Mouse (Mus musculus): ENCODE measurements around the gene Xpnpep1.

Gene Xpnpep1

DNA sequence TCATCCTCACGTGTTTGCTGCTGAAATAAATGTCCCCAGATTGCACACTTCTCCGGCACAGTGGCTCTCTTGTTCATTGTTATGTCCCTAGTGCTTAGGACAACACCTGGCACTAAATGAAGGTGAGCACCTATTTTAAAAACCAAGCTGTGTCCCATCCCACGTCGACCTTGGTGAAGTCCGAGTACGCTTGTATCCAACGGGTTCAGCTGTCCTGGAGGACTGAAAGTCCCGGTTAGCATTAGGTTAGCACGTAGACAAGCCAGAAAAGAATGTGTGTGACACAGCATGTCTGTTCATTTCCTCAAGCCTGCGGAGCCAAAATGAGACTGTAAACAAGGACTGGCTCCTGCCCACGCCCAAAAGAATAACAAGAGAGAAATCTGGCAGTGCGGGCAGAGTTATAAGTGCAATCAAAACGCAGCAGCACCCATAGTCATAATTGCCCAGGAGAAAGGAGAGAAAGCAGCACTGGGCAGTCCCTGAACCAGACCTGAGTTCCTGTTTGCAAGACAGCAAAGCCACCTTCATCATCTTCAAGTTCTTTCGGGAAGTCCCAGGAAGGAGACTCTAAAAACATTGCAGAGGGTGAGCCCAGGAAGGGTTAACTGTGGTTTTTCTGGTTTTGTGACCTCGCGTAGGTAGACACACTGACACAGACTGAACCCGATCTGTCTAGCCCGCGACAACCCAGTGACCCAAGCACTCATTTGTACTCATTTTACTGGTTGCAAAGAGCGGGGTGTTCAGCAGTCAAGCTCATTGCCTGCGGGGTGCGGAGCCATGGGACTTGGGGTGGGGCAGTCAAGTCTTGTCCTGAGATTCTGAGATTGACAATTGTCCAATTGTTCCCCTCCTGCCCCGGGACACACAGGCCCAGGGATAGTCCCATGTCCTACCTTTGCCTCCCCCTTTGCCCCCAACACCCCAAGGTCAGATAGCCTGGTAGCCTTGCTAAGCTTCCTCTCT lies at the start of gene Xpnpep1:
Gene Xpnpep1, minus strand, starts transcription at position 51 of the 969 bp plus-strand sequence.
- DNase-seq (ENCODE audit: low read depth): no peak

DNA sequence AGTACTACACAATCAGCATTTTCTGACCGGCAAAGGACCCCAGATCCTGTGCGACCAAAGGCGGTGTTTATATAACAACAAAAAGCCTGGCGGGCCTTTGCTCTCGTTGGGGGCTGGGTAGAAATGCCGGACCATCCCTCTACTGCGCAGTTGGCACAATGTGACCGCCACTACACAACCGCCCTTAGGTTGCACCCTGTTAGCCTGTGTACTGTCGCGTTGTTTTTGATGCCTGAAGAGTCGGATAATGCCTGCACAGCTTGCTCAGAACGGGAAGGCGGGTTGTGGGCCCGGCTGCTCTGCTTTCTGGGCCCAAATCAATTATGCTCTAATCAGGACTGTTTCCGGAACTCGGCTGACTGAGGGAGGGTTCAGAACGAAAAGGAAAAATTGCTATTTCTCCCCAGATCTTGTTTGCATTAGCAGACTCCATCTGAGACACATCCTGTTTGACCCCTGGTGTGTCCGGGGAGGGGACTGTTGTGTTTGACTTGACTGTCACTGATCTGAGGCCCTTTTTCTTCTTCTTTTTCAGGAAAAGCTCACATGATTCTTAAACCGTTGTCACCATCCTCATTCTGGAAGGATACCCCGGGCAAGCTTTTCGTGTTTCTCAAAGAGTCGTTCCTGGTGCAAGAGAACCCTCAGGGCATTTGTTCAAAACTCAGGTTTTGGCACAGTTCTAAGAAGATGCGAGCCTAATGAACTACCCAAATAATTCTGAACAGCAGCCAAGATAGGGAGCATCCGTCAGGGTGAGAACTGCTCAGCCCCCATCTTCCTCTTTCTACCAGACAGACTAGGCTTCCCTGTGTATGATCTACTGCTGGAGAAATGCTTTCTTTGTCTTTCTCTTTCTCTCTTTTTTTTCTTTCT lies 47.5 kb upstream of the Xpnpep1 start:
- DNase-seq (ENCODE audit: low read depth): no peak

DNA sequence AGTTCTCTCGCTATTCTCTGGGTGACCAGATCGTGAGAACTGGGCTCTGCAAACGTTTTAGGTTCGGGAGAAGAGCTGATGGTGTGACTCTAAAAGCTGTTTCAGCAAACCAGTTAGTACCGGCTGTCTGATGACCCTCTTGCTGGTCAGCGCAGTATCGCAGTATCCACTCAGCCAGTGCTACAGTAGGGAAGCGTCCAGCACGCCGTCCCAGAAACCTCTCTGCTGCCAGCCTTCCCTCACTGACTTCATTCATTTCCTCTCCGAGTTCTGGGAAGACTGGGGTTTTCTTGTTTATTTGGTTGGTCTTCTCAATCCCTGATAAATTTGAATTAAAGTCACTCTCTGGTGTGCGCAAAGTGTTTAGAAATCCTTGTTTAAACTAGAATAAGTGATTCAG lies 46.8 kb upstream of the Xpnpep1 start:
- DNase-seq (ENCODE audit: low read depth): no peak

DNA sequence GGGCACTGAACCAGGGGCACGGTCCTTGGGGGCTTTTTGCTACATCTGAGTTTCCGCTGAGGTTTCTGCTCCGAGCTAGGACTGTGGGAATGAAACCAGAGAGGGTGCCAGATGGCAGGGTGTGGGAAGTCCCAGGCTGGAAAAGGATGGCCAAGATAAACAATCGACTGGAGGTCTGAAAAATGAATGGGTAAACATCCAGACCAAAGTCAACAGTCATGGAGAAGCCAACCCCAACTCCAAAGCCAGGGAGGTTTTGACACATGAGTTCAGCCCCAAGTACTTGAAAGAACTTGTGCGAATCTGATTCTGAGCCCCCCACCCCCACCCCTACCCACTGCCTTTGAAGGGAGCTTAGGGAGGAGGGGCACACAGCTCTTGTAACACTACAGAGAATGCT lies 44.7 kb upstream of the Xpnpep1 start:
- peak; percentile 91 for DNase-seq (ENCODE audit: low read depth)

DNA sequence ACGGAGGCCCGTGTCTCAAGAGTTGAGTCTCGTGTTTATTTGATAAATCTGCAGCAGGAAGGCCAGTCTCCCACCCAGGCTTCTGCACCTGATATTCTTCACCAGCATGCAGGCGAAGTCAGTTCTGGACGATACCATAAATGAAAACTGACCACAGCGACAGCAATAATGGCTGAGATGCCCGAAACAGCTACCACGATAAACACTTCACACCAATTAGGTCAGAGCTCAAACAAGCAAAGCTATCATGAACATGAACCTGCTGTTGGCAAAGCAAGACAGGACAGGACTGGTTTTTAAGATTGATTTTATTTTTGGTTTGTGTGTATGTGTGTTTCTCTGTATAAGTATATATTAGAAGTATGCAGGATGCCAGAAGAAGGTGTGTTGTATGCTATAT lies 42.8 kb upstream of the Xpnpep1 start:
- DNase-seq (ENCODE audit: low read depth): no peak

DNA sequence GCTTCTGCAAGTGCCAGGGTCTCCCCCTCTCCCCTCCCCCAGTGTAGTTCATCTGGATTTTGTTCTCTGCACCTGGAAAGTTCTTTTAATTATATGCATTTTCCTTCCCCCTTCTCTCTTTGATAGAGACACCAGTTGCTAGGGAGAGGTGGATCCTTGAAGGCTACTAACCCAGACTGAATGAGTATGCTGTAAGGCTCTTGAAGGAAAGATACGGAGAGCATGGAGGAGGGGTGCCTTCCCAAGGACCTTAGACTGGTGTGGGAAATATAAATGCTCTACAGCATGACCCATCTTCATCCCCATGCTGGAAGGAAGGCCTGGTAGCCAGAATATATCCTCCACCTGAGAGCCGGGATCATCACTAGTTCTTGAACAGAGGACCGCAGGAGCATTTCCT lies 41.3 kb upstream of the Xpnpep1 start:
- no peak for DNase-seq (ENCODE audit: low read depth)

DNA sequence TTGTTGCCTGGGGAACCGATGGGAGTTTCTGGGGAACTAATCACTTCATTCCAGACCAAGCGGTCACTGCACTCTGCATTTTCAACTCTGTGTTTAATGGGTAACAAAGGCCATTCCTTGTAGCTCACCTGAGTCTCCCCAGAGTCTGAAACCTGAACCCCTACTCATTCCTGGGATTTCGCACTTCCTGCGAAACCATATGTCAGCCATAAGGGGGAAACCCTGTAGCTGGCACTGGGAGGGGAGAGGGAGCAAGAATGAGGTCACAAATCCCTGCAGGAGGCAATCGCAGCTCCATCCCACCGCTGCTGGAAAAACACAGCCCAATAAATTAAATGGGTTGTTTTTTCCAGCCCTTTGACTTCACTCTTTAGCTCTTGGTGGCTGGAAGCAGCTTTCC lies 40.9 kb upstream of the Xpnpep1 start:
- DNase-seq (ENCODE audit: low read depth): peak; percentile 37

DNA sequence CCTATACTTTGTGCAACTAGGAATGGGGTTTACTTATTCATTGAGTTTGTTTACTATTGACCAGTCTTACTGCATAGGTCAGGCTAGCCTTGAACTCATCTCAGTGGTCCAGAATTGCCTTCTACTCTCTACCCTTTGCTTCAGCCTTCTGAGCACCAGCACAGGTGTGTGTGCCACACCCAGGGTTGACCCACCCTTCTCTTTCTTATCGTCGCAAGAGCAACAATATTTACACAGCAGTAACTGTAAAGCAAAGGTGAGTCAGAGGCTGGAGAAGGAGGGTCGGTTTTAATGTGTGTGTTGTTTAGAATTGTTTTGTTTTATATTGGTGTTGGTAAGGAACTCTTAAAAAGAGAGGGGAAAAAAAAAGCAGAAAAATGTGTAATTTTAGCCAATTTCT lies 40.5 kb upstream of the Xpnpep1 start:
- DNase-seq (ENCODE audit: low read depth): no peak

DNA sequence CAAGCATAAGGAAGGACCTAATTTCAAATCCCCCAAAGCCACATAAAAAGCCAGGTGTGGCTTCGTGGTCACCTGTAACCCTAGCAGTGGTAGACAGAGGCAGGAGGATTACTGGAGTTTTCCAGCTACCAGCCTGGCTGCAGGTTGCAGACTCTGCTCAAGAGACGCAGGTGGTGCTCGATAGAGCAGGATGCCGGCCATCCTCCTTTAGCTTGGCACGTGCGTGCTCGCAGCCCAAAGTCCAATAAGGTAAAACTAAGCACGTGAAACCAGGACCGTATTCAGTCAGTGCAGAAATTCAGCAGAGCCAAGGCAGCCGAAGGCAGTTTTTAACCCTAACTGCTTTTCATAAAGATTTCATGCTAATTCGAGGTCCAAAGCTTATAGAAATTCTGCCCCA lies 40.0 kb upstream of the Xpnpep1 start:
- DNase-seq (ENCODE audit: low read depth): no peak

DNA sequence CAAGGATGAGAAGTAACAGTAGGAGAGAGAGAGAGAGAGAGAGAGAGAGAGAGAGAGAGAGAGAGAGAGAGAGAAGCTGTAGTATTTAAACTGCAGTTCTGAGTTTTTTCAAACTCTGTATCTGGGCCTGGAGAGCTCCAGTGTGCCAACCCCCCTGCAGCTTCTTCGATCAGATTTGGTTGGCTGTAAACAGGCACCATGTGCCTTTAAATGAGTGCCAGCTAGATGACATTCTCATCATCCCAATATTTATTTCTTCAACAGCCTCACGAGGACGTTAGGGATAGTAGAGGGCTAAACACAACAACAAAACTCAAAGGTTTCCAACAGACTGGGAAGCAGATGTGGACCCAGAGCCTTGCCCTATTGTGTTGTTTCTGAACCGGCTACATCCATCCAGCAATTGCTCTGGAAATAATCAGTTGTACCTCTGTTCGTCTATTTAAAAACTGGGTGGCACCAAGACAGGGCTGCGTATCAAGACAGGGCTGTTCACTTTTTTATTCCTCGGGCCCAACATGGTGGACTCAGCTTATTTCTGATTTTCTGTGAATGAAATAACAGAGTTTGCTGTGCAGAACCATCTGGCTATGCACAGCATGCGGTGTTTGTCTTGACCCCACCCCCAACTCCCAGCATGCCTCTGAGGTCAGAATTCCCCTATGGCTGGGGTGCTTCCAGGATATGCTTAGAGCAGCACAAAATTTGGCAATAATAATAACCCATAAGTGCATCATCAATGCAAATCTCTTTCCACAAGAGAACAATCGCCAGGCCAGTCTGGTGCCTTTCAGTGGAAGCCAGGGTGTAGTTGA lies 38.5 kb upstream of the Xpnpep1 start:
- no peak for DNase-seq (ENCODE audit: low read depth)

DNA sequence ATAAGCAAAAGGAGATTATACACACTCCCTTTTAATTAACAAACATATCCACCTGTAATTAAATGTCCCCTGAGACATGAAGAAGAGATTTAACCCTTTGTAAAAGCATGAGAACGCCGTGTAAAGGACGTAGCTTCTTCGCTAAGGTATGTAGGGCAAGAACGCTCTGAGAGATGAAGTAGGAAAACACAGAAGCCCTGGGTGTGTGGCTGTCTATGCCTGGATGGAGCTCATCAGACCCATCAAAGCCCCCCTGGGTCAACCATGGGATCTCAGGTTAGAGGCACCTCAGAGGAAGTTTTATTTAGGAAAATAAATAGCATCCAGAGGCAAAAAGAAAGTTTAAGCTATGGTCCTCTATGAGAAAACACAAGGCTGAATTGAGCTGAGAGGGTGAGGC lies 37.3 kb upstream of the Xpnpep1 start:
- no peak for DNase-seq (ENCODE audit: low read depth)

DNA sequence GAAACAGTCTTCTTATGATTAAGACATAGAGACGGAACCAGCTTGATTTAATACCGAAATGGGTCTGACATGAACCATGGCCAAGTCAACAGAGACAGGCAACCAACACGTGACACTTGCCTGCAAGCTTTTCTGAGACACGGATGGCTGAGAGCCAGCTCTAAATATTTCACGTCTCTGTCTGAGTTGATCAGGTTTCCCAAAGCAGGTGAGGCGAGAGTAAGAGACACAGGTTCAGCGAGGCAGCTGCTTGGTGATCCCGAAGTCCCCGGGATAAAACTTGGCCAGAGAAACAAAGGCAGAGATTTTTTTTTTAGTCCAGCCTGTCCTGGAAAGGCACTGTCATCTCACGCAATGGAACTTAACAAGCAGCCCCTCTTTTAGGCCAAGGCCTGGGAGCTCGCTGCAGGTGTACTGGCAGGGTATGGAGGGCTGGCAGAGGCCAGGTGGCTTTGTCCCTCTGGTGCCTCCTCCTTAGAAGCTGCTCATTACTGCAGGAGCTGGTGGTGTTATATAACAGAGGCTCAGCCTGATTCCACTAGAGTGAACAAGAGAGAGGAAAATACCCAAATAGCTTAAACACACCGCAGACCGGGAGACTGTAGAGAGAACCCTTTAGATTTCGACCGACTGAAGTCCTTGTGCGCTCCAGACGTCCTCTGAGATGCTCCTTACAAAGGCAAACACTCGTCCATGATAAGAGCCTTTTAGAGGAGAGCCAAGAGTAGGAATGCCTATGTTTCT lies 36.4 kb upstream of the Xpnpep1 start:
- no peak for DNase-seq (ENCODE audit: low read depth)

DNA sequence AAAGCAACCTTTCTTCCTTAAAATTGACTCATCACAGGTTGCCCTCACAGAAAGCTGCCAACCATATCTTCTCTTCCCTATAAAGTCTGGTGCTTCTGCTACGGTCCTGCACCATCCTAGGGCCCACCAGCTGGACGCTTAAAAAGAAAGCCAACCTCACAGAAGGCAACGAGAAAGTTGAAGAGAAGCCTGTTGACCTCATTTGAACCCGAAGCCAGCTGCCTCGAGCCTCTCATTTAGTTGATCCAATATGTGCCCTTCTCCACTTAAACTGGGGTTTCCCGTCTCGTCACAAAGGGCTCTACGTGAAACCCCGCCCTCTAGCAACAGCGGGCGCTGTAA lies 35.9 kb upstream of the Xpnpep1 start:
- DNase-seq (ENCODE audit: low read depth): no peak

DNA sequence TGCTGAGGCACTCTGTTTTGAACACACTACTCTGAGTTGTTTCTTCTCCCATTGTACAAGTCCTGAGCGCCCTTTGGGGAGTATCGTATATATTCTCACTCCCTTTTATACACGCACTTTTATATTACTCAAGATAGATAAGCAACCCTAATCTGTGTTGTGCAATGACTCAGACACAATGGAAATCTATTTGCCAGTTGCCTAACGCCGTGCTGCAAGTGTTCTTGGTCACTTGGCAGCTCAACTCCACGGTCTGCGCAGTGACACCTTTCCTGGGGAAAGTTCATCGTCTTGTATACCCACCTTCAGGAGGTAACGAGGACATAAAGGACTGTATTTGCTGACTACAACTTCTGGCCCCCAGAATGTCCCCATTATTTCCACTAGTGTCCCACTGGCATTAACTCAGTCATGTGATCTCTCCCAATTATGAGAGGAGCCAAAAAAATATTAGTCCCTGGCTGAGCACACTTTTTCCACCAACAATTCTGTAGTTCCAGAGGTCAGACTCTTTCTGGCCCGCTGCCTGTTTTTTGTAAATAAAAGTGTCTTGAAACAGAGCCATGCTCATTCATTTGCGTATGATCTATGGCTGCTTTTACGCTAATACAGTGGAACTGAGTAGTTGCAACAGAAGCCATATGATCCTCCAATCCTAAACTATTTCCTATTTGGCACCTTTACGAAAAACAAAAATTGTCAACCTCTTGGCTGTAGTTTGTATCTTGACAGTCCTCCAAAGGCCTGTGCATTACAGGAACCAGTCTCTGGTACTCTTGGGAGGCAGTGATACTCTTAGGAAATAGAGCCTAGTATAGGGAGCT lies 35.1 kb upstream of the Xpnpep1 start:
- no peak for DNase-seq (ENCODE audit: low read depth)

DNA sequence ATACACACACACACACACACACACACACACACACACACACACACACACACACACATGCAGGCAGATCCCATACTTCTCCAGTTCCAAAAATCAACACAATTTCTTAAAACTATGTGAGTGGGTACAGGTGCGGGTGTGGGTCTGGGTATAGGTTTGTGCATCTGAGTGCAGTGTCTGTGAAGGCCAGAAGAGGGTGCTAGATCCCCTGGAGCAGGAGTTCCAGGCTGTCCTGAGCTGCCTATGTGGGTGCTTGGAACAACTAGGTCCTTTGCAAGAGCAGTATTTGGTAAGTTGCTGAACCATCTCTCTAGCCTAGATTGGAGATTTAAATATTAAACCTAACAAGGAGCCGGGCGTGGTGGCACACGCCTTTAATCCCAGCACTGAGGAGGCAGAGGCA lies 33.5 kb upstream of the Xpnpep1 start:
- no peak for DNase-seq (ENCODE audit: low read depth)

DNA sequence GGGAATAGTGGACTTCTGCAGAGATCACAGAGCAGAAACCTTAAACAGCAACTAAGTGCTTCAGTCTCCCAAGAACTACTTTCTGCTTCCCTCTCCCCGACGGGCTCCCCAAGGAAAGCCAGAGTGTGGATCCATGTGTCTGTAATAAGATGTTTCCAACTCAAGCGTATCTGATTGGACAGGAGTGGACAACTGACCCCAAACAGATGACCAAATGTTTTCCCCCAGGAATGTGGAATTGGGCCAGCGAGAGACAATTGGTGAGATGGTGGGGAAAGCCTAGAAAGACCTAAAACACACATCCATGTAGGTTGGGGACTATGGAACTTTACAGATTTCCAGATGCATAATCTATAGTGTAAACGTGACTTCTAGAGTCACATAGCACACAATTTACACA lies 32.4 kb upstream of the Xpnpep1 start:
- DNase-seq (ENCODE audit: low read depth): no peak

DNA sequence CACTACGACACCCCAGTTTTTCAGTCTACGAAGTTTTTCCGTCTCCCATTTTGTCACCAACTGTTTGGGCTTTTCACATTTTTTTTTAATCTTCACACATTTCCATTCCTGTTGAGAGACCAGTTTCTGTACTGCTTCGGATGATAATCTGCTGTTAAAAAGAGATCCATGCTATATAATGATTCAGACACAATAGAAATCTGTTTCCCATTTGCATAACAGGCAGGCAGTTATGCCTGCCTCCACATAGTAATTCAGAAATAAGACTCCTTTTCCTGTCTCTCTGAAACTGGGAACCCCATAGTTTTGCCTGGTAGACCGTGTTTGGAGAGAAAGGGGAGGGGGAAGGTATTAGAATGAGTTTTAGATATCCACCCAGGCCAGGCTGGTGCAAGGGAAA lies 31.6 kb upstream of the Xpnpep1 start:
- no peak for DNase-seq (ENCODE audit: low read depth)

DNA sequence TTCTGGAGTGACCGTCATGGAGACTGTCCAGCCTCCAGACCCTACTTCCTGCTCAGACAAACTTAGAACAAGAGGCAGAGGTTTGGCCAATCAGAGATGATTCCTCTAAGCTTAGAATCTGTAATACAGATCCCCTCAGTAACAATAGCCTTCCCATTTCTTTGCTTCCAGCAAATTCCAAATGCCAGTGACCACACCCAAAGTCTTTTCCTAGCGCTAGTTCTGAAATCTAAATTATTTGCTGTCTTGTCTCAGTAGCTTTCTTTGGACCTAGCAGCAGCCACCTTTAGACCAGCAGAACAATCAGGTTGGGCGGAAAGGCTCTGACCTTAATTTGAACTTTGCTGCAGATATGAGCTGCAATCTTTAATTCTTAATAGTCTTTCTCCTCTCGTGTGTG lies 30.9 kb upstream of the Xpnpep1 start:
- DNase-seq (ENCODE audit: low read depth): no peak

DNA sequence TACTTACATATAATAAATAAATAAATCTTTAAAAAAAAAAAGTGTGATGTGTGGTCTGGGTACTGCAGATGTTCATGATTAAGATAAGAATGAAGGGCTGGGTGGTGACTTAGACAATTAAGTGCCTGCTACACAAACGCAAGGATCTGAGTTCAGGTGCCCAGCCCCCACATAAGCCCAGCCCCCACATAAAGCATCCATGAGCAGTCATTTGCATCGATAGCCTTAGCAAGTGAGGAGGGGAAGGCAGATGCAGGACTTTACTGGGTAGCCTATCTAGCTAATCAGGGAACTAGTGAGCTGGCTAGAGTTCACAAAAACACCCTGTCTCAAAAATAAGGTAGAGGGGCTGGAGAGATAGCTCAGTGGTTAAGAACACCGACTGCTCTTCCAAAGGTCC lies 29.4 kb upstream of the Xpnpep1 start:
- no peak for DNase-seq (ENCODE audit: low read depth)

DNA sequence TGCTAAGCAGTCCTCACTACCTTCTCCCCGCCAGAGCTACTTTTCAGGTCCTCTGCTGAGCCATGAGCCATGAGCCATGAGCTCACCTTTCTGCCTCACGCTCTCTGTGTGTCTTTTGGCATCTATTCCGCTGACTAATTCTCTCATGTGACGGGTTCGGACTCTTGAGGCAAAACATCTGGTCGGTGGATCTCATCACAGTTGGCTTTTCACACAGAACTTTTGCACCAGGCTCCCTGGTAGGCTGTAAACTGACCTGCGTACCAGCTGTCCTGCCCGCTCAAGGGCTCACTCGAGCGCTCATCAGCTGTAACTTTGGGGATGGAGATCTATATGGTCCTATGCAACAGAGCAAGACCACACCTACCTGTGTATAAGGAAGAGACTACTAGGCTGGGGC lies 26.9 kb upstream of the Xpnpep1 start:
- DNase-seq (ENCODE audit: low read depth): peak; percentile 93

DNA sequence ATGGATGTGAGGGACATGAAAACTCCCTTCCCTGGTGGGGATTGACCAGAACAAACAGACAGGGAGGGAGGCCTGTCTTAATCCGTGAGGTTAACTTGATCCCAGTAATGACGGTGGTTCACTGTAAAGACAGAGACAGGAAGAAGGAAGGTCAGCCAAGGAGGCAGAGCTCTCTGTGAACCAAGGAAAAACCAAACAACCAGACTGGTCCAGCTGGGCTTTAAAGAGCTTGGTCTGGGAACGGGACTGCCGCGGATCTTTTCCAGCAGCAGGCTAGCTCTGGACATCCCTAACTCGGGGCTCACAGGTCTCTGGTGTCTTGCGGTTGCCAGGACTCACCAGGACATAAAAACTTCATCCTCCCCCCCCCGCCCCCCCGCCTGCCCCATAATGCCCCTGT lies 26.5 kb upstream of the Xpnpep1 start:
- DNase-seq (ENCODE audit: low read depth): peak; percentile 52

Data from fibroblast of lung, adult 2 months (primary cell).